Mouse (Mus musculus) cerebellum, postnatal 25 days (tissue): ENCODE data around the gene Gsg1l.

Experiments
- DNase-seq, 2 experiments: peaks; one replicate each; pipeline ENCODE4 v3.0.0; 2021; ENCODE audit warnings: mixed read lengths in 2 of 2

The Gsg1l gene

GRCm38 (mm10) chr7:126080949-126081654, 1.1 kb downstream of the Gsg1l start:
- DNase-seq = peak in 1 of 2 experiments; percentile 38

- DNase-seq = no peak
Observed at GRCm38 (mm10) chr7:126076935-126077334, 5.3 kb downstream of the Gsg1l start.

- no peak for DNase-seq
Observed at GRCm38 (mm10) chr7:126075058-126075457, 7.2 kb downstream of the Gsg1l start.

- no peak for DNase-seq
Observed at GRCm38 (mm10) chr7:126070321-126070720, 11.9 kb downstream of the Gsg1l start.

- peak; percentile 74 to 81 for DNase-seq
Observed at GRCm38 (mm10) chr7:126066777-126067176, 15.4 kb downstream of the Gsg1l start.

GRCm38 (mm10) chr7:126065243-126065876, 16.9 kb downstream of the Gsg1l start:
- no peak for DNase-seq

GRCm38 (mm10) chr7:126062228-126062627, 20.0 kb downstream of the Gsg1l start:
- no peak for DNase-seq

GRCm38 (mm10) chr7:126058918-126059317, 23.3 kb downstream of the Gsg1l start:
- DNase-seq = no peak

GRCm38 (mm10) chr7:126057332-126057914, 24.8 kb downstream of the Gsg1l start:
- DNase-seq = no peak

- peak in 1 of 2 experiments; percentile 47 for DNase-seq
Observed at GRCm38 (mm10) chr7:126054574-126054973, 27.6 kb downstream of the Gsg1l start.

- no peak for DNase-seq
Observed at GRCm38 (mm10) chr7:126053618-126054017, 28.6 kb downstream of the Gsg1l start.

- no peak for DNase-seq
Observed at GRCm38 (mm10) chr7:126051910-126052309, 30.3 kb downstream of the Gsg1l start.

- DNase-seq = no peak
Observed at GRCm38 (mm10) chr7:126045077-126045476, 37.1 kb downstream of the Gsg1l start.

GRCm38 (mm10) chr7:126042306-126042705, 39.9 kb downstream of the Gsg1l start:
- DNase-seq = no peak

GRCm38 (mm10) chr7:126040794-126041526, 41.3 kb downstream of the Gsg1l start:
- DNase-seq = peak; percentile 77 to 82

- DNase-seq = no peak
Observed at GRCm38 (mm10) chr7:126039847-126040246, 42.4 kb downstream of the Gsg1l start.

- no peak for DNase-seq
Observed at GRCm38 (mm10) chr7:126039247-126039835, 42.9 kb downstream of the Gsg1l start.

- no peak for DNase-seq
Observed at GRCm38 (mm10) chr7:126038366-126039246, 43.6 kb downstream of the Gsg1l start.

- no peak for DNase-seq
Observed at GRCm38 (mm10) chr7:126035332-126035731, 46.9 kb downstream of the Gsg1l start.

- DNase-seq = peak; percentile 88
Observed at GRCm38 (mm10) chr7:126032776-126033209, 49.4 kb downstream of the Gsg1l start.

GRCm38 (mm10) chr7:126032365-126032755, 49.9 kb downstream of the Gsg1l start:
- DNase-seq = no peak
